Mouse (Mus musculus) spleen, embryonic (tissue): Measurements from ENCODE around the gene Prim2.

ENCODE experiments used
- CTCF ChIA-PET: fragments of 350-600 bp; sonication (Branson Sonifier 250); formaldehyde crosslinking; loops from one replicate; lab custom pipeline; 2022; lab: Charles Lee

Prim2 gene

GRCm38 (mm10) chr1:33669708-33670141, at the start of gene Prim2:
Prim2 (minus strand) TSS chr1:33669795.
- CTCF ChIA-PET, result no interaction called here

DNA sequence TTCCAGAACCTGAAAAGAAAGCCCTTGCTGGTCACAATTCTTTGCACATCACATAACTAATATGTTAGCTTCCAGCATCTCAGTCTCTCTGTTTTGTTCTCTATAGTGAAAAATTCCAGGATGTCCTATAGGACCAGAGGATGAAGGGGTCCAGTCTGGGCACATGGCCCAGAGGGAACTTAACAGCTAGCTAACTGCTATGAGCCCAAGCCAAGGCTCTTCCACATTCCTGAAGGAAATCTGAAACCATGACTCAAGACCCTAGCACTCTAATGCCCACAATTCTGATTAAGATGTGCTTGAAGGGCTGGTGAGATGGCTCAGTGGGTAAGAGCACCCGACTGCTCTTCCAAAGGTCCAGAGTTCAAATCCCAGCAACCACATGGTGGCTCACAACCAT, 48.0 kb upstream of the Prim2 start:
- CTCF ChIA-PET, result no interaction called here

- CTCF ChIA-PET, result interaction anchor here (0.8 kb wide), 1 partner anchor 131 kb away, joined by 9 read pairs; no protein-coding TSS in a partner anchor
Measured at GRCm38 (mm10) chr1:33714796-33715195, 45.2 kb upstream of the Prim2 start.

DNA sequence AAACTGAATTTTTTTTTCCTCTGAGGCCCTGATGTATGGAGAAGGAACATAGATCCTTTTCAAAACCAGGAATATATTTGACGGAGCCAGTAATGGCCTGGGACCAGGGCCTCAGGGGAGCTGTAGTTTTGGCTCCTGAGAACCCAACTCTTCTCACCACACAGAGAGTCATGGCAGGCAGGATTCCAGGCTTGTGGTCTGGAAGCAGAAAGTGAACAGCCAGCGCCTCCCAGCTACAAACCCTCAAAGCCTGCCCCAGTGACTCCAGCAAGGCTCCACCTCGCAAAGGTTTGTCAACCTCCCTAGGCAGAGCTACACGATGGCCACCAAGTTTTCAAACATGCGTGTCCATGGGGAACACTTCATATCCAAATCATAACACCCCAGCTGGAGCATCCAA, 42.4 kb upstream of the Prim2 start:
- CTCF ChIA-PET, result interaction anchor here (0.6 kb wide), 1 partner anchor 122 kb away, joined by 7 read pairs; no protein-coding TSS in a partner anchor

DNA sequence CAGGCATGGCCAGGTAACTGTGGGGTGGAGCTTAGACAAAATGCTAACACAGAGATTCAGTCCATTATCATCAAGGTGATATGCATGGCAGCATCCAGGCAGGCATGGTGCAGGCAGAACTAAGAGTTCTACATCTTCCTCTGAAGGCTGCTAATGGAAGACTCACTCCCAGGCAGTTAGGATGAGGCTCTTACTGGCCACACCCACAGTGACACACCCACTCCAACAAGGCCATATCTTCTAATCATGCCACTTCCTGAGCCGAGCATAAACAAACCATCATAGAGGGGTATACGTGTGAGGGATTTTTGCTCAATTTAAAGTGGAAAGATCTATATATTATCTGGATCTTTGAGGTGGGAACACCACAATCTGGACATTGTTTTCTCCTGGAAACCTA, 40.0 kb upstream of the Prim2 start:
- CTCF ChIA-PET, result no interaction called here

DNA sequence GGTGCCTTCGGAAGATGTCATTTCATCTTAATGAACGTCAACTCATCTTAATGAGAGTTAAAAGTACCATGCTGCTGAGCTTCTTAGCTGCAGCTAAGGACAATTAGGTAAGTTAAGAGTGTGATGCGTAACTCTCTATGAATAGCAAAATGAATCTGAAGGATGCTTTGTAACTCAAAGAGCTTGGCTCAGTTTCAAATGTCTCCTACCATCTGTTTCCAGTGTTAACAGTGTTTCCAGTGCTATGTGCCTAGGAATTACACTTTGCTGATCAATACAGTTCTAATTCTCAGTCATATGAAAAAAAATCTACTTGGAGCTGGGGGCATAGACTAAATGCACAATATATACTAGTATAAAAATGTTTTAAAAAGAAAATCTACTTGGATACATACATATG, 31.6 kb upstream of the Prim2 start:
- CTCF ChIA-PET, result no interaction called here

DNA sequence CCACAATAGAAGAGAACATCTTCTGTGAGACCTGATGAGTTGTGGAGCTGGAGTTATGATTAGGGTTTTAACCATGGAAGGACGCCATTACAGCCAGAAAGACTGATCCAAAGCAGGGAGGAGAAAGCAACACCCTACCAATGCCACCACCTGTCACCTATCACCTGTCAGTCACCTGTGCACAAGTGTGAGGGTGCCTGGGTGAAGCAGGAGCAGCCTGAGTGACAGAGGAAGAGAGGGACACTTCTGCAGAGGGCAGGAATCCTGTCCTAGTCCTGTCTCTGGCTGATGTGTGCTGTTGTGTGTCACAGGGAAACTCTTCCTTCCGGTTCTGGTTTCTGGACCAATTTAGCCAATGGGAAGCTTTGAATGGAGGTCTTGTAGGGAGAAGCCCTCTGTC, 26.4 kb upstream of the Prim2 start:
- CTCF ChIA-PET, result no interaction called here

DNA sequence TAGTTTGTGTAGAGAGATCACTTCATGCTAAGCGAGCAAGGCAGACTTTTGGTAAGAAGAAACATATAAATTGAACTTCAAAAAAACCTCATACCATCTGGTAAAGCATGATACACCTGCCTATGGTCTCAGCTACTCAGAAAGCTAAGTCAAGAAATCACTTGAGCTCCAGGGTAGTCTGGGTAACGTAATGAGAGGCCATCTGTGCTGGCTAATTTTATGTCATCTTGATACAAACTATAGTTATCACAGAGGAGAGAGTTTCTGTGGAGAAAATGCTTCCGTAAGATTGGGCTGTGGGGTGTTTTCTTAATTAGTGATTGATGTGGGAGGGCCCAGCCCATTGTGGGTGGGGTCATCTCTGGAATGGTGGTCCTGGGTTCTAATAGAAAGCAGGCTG, 24.3 kb upstream of the Prim2 start:
- CTCF ChIA-PET, result no interaction called here

GRCm38 (mm10) chr1:33690087-33690448, 20.5 kb upstream of the Prim2 start:
- CTCF ChIA-PET, result no interaction called here

DNA sequence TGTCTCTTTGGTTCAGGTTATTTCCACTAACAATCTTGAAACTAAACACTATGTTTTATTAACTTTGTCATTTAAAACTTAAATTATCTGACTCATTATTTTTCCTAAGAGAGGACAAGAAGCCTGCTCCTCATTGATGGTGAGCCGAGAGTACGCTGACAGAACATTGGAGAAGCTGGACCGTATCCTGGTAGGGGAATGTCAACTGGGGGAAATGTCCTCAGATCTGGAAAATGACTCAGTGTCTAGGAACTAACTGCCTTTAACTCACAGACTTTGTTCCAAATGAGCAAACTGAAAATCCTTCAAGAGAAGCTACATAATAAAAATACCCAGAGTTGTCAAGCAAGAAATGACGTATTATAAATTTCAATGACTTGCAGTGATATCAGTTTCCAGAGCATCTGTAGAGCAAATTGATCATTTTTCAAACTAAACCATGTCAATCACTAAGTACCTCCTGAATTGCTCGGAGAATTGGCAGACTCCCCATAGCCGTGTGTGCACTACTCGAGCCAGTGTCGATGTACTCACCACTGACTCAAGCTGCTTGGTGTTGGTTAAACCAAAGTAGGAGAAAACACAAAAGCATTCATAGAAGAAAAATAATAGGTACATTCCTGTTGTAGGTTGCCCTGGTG, 20.0 kb upstream of the Prim2 start:
- CTCF ChIA-PET, result no interaction called here

- CTCF ChIA-PET, result interaction anchor here (0.6 kb wide), 1 partner anchor 60 kb away, joined by 15 read pairs; no protein-coding TSS in a partner anchor
Measured at GRCm38 (mm10) chr1:33688810-33689209, 19.2 kb upstream of the Prim2 start.

- CTCF ChIA-PET, result interaction anchor here (0.9 kb wide), 1 partner anchor 26 kb away, joined by 3 read pairs; no protein-coding TSS in a partner anchor
Measured at GRCm38 (mm10) chr1:33684459-33684858, 14.9 kb upstream of the Prim2 start.

DNA sequence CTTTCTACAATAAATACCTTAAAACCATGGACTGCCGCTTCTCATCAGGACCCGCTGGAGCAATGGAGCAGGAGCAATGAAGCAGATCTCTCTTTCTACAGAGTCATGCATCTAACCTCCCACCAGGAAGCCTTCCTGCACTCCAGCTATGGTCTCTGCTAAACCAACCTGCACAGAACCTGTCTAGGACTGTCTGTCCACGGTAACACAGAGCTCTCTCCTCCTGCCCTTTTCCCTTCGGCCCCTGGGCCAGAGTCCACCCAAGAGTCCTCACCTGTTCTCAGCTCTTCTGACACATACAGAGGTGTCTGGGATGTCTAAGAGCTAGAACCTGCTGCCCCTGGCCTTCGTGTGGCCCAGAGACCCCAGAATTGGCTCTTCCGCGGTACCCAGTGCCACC, 11.3 kb upstream of the Prim2 start:
- CTCF ChIA-PET, result no interaction called here

- CTCF ChIA-PET, result no interaction called here
Measured at GRCm38 (mm10) chr1:33680435-33680834, 10.8 kb upstream of the Prim2 start.

DNA sequence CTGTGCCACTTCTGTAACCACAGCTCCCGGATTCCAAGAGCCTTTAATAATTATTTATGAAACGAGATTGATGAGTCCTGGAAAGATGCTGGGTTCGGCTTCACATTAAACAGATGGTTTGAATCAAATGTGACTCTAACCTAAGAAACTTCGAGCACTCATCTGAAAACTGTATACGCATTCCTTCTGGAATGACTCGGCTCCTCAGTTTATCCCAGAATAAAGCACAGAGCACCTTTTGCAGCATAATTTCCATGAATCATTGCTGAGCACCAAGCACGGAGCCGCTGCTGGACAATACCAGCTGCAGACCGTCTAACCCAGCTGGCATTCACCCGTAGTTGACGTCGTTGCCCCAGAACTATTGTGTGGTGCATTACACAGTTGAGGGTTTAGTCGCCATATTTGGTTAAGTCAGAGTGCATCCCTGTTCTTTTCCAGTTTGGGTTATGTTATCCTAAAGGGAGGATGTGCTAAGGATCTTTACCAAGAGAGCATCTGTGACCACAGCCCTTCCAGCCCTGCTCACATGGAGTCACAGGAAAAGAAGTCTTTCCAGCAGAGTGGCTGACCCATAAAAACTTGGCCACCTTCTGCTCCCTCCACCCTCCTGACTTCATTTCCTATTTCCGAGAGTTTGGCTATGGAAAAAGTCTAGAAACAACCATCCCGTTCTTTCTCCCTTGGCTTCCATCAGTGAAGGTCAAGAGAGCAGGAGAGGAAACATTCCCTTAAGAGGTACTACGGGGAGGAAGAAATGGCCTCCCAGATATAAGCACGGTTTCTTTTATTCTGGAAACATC, 3.8 kb upstream of the Prim2 start:
- CTCF ChIA-PET, result no interaction called here

DNA sequence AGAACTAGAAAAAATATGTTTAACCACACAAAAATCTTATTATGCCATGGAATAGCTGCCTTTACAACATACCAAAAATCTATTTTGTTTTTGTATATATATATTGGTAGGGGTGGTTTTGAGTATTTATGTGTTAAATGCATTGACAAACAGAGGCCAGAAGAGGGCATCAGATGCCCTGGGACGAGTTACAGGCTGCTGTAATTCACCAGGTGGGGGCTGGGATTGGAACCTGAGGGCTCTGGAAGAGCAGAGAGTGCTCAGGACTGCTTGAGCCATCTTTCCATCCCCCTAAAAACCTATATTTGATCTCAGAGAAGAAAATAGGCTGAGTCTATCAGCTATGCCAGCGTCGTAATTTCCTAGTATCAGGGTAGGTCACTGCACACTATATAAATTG, 2.9 kb upstream of the Prim2 start:
- CTCF ChIA-PET, result no interaction called here

- CTCF ChIA-PET, result no interaction called here
Measured at GRCm38 (mm10) chr1:33672083-33672482, 2.5 kb upstream of the Prim2 start.

- CTCF ChIA-PET, result interaction anchor here (0.7 kb wide), 1 partner anchor 48 kb away, joined by 41 read pairs; the partner anchor contains the start of gene Rab23
Measured at GRCm38 (mm10) chr1:33671441-33671840, 1.8 kb upstream of the Prim2 start.

DNA sequence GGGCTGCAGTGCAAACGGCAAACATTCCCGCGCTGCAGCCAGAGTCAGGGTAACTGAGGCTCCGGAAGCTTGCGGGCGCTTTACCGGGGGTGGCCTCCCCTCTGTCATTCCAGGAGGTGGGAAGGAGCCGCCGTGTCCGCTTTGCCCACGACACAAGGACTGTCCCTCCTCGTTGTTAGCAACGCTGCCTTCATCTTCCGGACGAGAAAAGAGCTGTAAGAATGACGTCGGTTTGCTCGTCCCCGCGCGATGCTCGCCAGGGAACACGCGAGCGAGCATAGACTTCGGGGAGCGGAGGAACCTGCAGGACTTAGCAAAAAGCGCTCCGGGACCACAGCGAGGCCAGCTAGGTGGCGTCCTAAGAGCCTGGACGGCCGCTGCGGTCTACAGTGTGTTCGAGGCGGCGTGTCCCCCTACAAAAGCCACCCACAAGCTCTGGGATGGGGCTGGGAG, 595 bp upstream of the Prim2 start:
- CTCF ChIA-PET, result no interaction called here

GRCm38 (mm10) chr1:33663605-33664117, 5.9 kb downstream of the Prim2 start:
- CTCF ChIA-PET, result interaction anchor here (0.7 kb wide), 1 partner anchor 12 kb away, joined by 5 read pairs; no protein-coding TSS in a partner anchor

- CTCF ChIA-PET, result no interaction called here
Measured at GRCm38 (mm10) chr1:33663163-33663562, 6.4 kb downstream of the Prim2 start.

DNA sequence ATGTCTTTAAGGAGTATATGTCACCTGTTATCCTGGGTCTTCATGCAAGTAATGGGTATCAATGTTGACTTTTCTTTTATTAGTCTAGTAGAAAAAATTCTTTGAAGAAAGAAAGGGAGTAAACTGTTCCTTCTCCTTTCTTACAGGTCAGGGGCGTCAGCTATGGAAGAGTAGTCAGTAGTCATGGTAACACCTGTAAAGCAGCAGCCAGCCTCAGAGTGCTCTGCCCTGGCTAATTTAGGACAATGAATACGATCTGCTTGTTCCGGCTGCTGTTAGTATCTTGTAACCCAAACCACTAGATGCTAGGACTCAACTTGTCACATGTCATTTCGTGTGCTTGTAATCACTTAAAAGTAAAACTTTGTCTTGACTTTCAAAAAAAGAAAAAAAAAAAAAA, 11.3 kb downstream of the Prim2 start:
- CTCF ChIA-PET, result interaction anchor here (0.9 kb wide), 1 partner anchor 26 kb away, joined by 3 read pairs; no protein-coding TSS in a partner anchor
